Mouse (Mus musculus) stomach, postnatal 0 days (tissue): ENCODE data around the gene Dab1. TPM values are rescaled to one million over a fixed set of nuclear protein-coding genes. Genes with fewer than 3 reads are reported as not detected.

Experiments
- ATAC-seq: fragments of 200-750 bp; cut with Nextera tagmentation; 2 replicates; pipeline ENCODE4 v1.8.0; 2017; ENCODE audit not compliant: low FRiP score, low TSS enrichment
- DNase-seq: peaks from one replicate; pipeline ENCODE4 v3.0.0-alpha.2; 2016; ENCODE audit warnings: low spot score
- H3K27ac ChIP-seq: fragments of 300-500 bp; sonication (generic); replicated peaks from 2 replicates; pipeline ENCODE4 v1.5.1; 2014; ENCODE audit warnings: mild to moderate bottlenecking, control low read depth
- H3K27me3 ChIP-seq: fragments of 300-500 bp; sonication (generic); 2 replicates; pipeline ENCODE4 v1.6.1; 2014; ENCODE audit warnings: low read length; ENCODE audit not compliant: control insufficient read depth, insufficient read depth
- H3K36me3 ChIP-seq: fragments of 300-500 bp; sonication (generic); 2 replicates; pipeline ENCODE4 v1.6.1; 2014; ENCODE audit warnings: low read length, mixed read lengths; ENCODE audit not compliant: control insufficient read depth, insufficient read depth
- H3K4me1 ChIP-seq: fragments of 300-500 bp; sonication (generic); replicated peaks from 2 replicates; pipeline ENCODE4 v1.6.1; 2014; ENCODE audit warnings: antibody characterized with exemption; ENCODE audit not compliant: control insufficient read depth, insufficient read depth
- H3K4me2 ChIP-seq: fragments of 300-500 bp; sonication (generic); replicated peaks from 2 replicates; pipeline ENCODE4 v1.6.1; 2014; ENCODE audit warnings: low read depth, mild to moderate bottlenecking, control low read depth, moderate library complexity
- H3K4me3 ChIP-seq: fragments of 300-500 bp; sonication (generic); 2 replicates; pipeline ENCODE4 v1.5.1; 2014; ENCODE audit warnings: low read depth, low read length, control low read depth
- H3K9ac ChIP-seq: fragments of 300-500 bp; sonication (generic); 2 replicates; pipeline ENCODE4 v1.6.1; 2014; ENCODE audit warnings: mild to moderate bottlenecking, low read length, control low read depth, mixed read lengths
- H3K9me3 ChIP-seq: fragments of 300-500 bp; sonication (generic); 2 replicates; pipeline ENCODE4 v1.6.1; 2016; ENCODE audit warnings: low read length; ENCODE audit not compliant: control insufficient read depth
- CTCF ChIP-seq: IDR thresholded peaks from 2 replicates; pipeline ENCODE4 v1.5.1; 2016; ENCODE audit warnings: antibody characterized with exemption, low read depth, mild to moderate bottlenecking, moderate library complexity
- EP300 ChIP-seq: optimal IDR thresholded peaks from 2 replicates; pipeline ENCODE3; 2016; ENCODE audit warnings: antibody characterized with exemption
- WGBS: fragments of 180-500 bp; shearing (Covaris S2); extraction: QIAGEN DNeasy Blood & Tissue Kit; methylation state at CpG from one replicate; pipeline ENCODE4 v1.1.7; 2014; 5-methylcytosine and 5-hydroxymethylcytosine counted together
- polyA plus RNA-seq: library from polyadenylated mRNA; unstranded; fragments of >200 nt; fragmentation: Nextera tagmentation; extraction: Ambion mirVana; gene quantifications from 2 replicates; pipeline ENCODE4 v1.2.1, GENCODE M21; 2015

Dab1 gene
- polyA plus RNA-seq, 1 experiment from 2014 or later, result 7.4 TPM

DNA sequence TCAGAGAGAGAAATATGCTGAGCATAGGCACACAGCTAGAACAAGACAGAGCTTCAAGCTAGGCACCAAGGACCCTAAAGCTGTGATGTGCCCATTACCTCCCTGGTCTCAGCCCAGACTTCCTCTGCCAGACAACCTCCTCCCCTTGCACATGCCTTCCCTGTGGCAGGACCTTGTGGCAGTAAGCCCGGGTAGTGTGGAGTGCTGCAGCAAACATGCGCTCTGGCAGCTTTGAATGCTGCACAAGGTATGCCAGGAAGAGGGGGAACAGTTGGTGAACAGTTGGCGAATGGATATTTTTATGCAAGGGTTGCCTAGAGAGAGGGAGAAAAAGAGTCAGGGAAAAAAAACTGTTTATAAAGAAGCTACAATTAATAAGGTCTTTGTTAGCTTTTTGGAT, 262.5 kb downstream of the Dab1 start:
- H3K4me2 ChIP-seq, result no peak overlapping the region
- no peak for TF ChIP-seq CTCF
- TF ChIP-seq EP300, result no peak
- no peak overlapping the region for H3K9ac ChIP-seq
- H3K4me3 ChIP-seq, result no peak overlapping the region
- no peaks in the 10 kb centered on the region for H3K4me1 ChIP-seq
- no peak overlapping the region for H3K27ac ChIP-seq
- H3K27me3 ChIP-seq, result no peaks in the 10 kb centered on the region
- H3K9me3 ChIP-seq, result no peaks in the 10 kb centered on the region
- ATAC-seq, result no peak
- no peaks in the 10 kb centered on the region for H3K36me3 ChIP-seq
- DNase-seq, result no peak
- WGBS, result 60% methylated on average over 3 of the region's 3 CpGs

DNA sequence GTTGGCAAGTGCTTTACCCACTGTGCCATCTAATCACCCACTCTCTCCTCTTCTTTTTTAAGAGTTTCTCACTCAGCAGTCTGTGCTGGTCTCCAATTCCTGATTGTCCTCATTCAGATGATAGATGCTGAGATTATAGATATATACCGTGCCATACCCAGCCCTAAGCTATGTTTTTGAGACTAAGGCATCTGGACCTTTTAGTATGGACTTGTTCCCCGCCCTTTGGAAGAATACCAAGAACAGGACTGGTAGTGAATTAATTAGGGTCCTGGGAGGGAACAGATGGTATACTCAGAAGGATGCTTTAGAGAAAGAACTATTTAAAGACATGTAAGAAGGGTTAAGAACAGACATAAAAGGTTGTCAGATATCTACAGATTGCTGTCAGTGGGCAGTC, 268.9 kb downstream of the Dab1 start:
- WGBS, result 58% methylated on average over 2 of the region's 2 CpGs
- DNase-seq, result no peak

GRCm38 (mm10) chr4:103889110-103889509, 270.0 kb downstream of the Dab1 start:
- Histone ChIP-seq H3K27me3 (no peaks in the 10 kb centered on the region), H3K27ac (no peak overlapping the region), H3K9me3 (no peaks in the 10 kb centered on the region), H3K4me2 (no peak overlapping the region), H3K4me3 (no peak overlapping the region), H3K9ac (no peak overlapping the region), H3K4me1 (no peaks in the 10 kb centered on the region), H3K36me3 (no peaks in the 10 kb centered on the region)
- 94% methylated on average over 3 of the region's 3 CpGs for WGBS
- no peak for DNase-seq
- no peak for ATAC-seq
- TF ChIP-seq CTCF, result no peak
- TF ChIP-seq EP300, result no peak

More for the DNA sequence above, 268.9 kb downstream of the Dab1 start:
- Histone ChIP-seq H3K4me1 (no peaks in the 10 kb centered on the region), H3K9me3 (no peaks in the 10 kb centered on the region), H3K36me3 (no peaks in the 10 kb centered on the region), H3K4me2 (no peak overlapping the region), H3K4me3 (no peak overlapping the region), H3K27me3 (no peaks in the 10 kb centered on the region), H3K27ac (no peak overlapping the region), H3K9ac (no peak overlapping the region)
- no peak for TF ChIP-seq CTCF
- TF ChIP-seq EP300, result no peak
- ATAC-seq, result no peak

GRCm38 (mm10) chr4:103896806-103897205, 277.6 kb downstream of the Dab1 start:
- Histone ChIP-seq H3K27ac (no peak overlapping the region), H3K9ac (no peak overlapping the region), H3K36me3 (no peaks in the 10 kb centered on the region), H3K9me3 (no peaks in the 10 kb centered on the region), H3K4me3 (no peak overlapping the region), H3K4me2 (no peak overlapping the region), H3K27me3 (no peaks in the 10 kb centered on the region), H3K4me1 (no peaks in the 10 kb centered on the region)
- WGBS, result 86% methylated on average over 4 of the region's 4 CpGs
- TF ChIP-seq CTCF, result no peak
- TF ChIP-seq EP300, result no peak
- no peak for ATAC-seq
- no peak for DNase-seq

DNA sequence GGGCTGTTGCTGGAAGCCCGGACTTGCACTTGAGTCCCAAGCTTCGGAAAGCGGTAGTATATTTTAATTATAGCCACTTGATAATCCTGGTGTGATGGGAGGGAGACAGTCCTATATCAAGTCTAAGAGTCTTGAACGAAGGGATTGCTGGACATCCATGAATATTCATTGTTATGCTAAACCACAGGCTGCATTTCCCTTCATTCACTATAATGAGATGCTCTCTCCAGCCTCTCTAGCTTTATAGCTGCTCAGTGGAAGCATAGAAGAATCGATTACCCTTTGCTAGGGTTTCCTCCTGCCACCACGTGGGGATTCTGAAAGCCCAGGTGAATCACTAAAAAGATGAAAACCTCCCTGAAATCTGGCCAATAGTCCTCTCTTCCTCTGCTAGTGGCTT, 278.5 kb downstream of the Dab1 start:
- no peak for TF ChIP-seq CTCF
- Histone ChIP-seq H3K4me1 (no peaks in the 10 kb centered on the region), H3K4me2 (no peak overlapping the region), H3K27ac (no peak overlapping the region), H3K9me3 (no peaks in the 10 kb centered on the region), H3K4me3 (no peak overlapping the region), H3K27me3 (no peaks in the 10 kb centered on the region), H3K9ac (no peak overlapping the region), H3K36me3 (no peaks in the 10 kb centered on the region)
- ATAC-seq (no peak), DNase-seq (no peak)
- WGBS, result 83% methylated on average over 6 of the region's 6 CpGs

DNA sequence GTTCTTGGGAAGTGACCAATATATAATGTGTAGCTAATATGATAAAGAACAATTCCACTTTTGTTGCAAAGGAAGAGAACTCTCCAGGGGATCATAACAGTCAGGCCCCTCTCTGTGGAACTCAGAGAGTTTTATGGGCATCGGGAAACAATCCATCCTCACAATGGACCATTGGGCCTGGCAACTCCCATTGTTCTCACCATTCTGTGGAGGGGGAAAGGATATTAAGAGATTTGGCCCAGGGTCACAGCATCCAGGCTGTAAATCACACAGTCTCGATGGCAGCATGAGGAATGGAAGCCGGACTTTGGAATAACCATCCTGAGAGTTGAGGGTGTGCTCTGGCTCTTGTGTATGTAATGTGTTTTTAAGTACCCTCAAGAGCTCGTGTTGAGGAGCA, 292.3 kb downstream of the Dab1 start:
- TF ChIP-seq CTCF (no peak), EP300 (no peak)
- no peaks in the 10 kb centered on the region for H3K27me3 ChIP-seq
- H3K36me3 ChIP-seq, result no peaks in the 10 kb centered on the region
- H3K4me3 ChIP-seq, result no peak overlapping the region
- H3K9ac ChIP-seq, result no peak overlapping the region
- no peaks in the 10 kb centered on the region for H3K4me1 ChIP-seq
- DNase-seq, result no peak
- H3K9me3 ChIP-seq, result no peaks in the 10 kb centered on the region
- H3K4me2 ChIP-seq, result no peak overlapping the region
- H3K27ac ChIP-seq, result no peak overlapping the region
- WGBS, result 68% methylated on average over 4 of the region's 4 CpGs
- ATAC-seq, result no peak
